Mouse (Mus musculus) midbrain, embryonic 12.5 days (tissue): ENCODE results near the gene Ipmk. TPM values are rescaled to one million over a fixed set of nuclear protein-coding genes. Genes with fewer than 3 reads are reported as not detected.
"Not testable (repeated sequence)": the region's sequence is repeated elsewhere in the genome, so short reads cannot be mapped to it uniquely, and the experiment has no call there.

Experiments
- ATAC-seq: fragments of 200-750 bp; cut with Nextera tagmentation; 2 replicates; pipeline ENCODE4 v1.8.0; 2017; ENCODE audit warnings: low read depth, moderate TSS enrichment, moderate library complexity; ENCODE audit not compliant: low FRiP score
- H3K27ac ChIP-seq: fragments of 300-500 bp; sonication (generic); replicated peaks from 2 replicates; pipeline ENCODE4 v1.5.1; 2016; ENCODE audit warnings: mild to moderate bottlenecking
- H3K27me3 ChIP-seq: fragments of 300-500 bp; sonication (generic); 2 replicates; pipeline ENCODE4 v1.6.1; 2016; ENCODE audit warnings: mild to moderate bottlenecking
- H3K36me3 ChIP-seq: fragments of 300-500 bp; sonication (generic); 2 replicates; pipeline ENCODE4 v1.6.1; 2016
- H3K4me1 ChIP-seq: fragments of 300-500 bp; sonication (generic); 2 replicates; pipeline ENCODE4 v1.6.1; 2016
- H3K4me2 ChIP-seq: fragments of 300-500 bp; sonication (generic); replicated peaks from 2 replicates; pipeline ENCODE4 v1.6.1; 2016; ENCODE audit warnings: mild to moderate bottlenecking, moderate library complexity
- H3K4me3 ChIP-seq: fragments of 300-500 bp; sonication (generic); 2 replicates; pipeline ENCODE4 v1.5.1; 2016; ENCODE audit warnings: mild to moderate bottlenecking
- H3K9ac ChIP-seq: fragments of 300-500 bp; sonication (generic); replicated peaks from 2 replicates; pipeline ENCODE4 v1.6.1; 2016; ENCODE audit warnings: mild to moderate bottlenecking, moderate library complexity
- H3K9me3 ChIP-seq: fragments of 300-500 bp; sonication (generic); 2 replicates; pipeline ENCODE4 v1.6.1; 2016; ENCODE audit warnings: mild to moderate bottlenecking
- whole genome bisulfite sequencing: fragments of 180-500 bp; shearing (Covaris S2); methylation state at CpG from one replicate; pipeline ENCODE4 v1.1.7; 2016; 5-methylcytosine and 5-hydroxymethylcytosine counted together
- polyA plus RNA-seq: library from polyadenylated mRNA; unstranded; fragments of >200 nt; fragmentation: Nextera tagmentation; extraction: Ambion mirVana; gene quantifications from 2 replicates; pipeline ENCODE4 v1.2.1, GENCODE M21; 2016

Ipmk gene
- polyA plus RNA-seq, 1 experiment from 2014 or later, result 24.4 TPM

GRCm38 (mm10) chr10:71455355-71455754 lies 107.8 kb downstream of the Ipmk start:
- Histone ChIP-seq H3K4me1 (no peaks in the 10 kb centered on the region), H3K27ac (no peak overlapping the region), H3K9ac (no peak overlapping the region), H3K27me3 (no peaks in the 10 kb centered on the region), H3K9me3 (no peaks in the 10 kb centered on the region), H3K36me3 (no peaks in the 10 kb centered on the region), H3K4me2 (no peak overlapping the region), H3K4me3 (no peak overlapping the region)
- no peak for ATAC-seq
- 90% methylated on average over 3 of the region's 3 CpGs for WGBS

- H3K36me3 ChIP-seq, H3K4me1 ChIP-seq, H3K4me3 ChIP-seq, H3K9ac ChIP-seq, H3K9me3 ChIP-seq, ATAC-seq, H3K27me3 ChIP-seq, H3K27ac ChIP-seq, H3K4me2 ChIP-seq: not testable (repeated sequence)
- WGBS, result 90% methylated on average over 13 of the region's 13 CpGs
Measured at GRCm38 (mm10) chr10:71462371-71462770, 114.8 kb downstream of the Ipmk start.

- Histone ChIP-seq H3K27me3 (no peaks in the 10 kb centered on the region), H3K9me3 (no peaks in the 10 kb centered on the region), H3K4me1 (no peaks in the 10 kb centered on the region), H3K4me3 (no peak overlapping the region), H3K4me2 (no peak overlapping the region), H3K36me3 (no peaks in the 10 kb centered on the region), H3K27ac (no peak overlapping the region), H3K9ac (no peak overlapping the region)
- WGBS, result 96% methylated on average over 6 of the region's 6 CpGs
- ATAC-seq, result no peak
Measured at GRCm38 (mm10) chr10:71464417-71464816, 116.9 kb downstream of the Ipmk start.

GRCm38 (mm10) chr10:71468315-71468714 lies 120.8 kb downstream of the Ipmk start:
- H3K27me3 ChIP-seq, result no peaks in the 10 kb centered on the region
- H3K9me3 ChIP-seq, result no peaks in the 10 kb centered on the region
- H3K36me3 ChIP-seq, result no peaks in the 10 kb centered on the region

GRCm38 (mm10) chr10:71469751-71470150 lies 122.2 kb downstream of the Ipmk start:
- Histone ChIP-seq H3K9ac (no peak overlapping the region), H3K36me3 (no peaks in the 10 kb centered on the region), H3K4me1 (peaks cover 2% of the 10 kb centered on the region; the same call in 1 of the 2 replicates), H3K9me3 (no peaks in the 10 kb centered on the region), H3K27ac (no peak overlapping the region), H3K4me2 (no peak overlapping the region), H3K4me3 (no peak overlapping the region), H3K27me3 (no peaks in the 10 kb centered on the region)
- no peak for ATAC-seq
- WGBS, result 81% methylated on average over 13 of the region's 13 CpGs

More at GRCm38 (mm10) chr10:71468315-71468714, 120.8 kb downstream of the Ipmk start:
- Histone ChIP-seq H3K4me3 (no peak overlapping the region), H3K27ac (no peak overlapping the region), H3K9ac (no peak overlapping the region), H3K4me2 (no peak overlapping the region), H3K4me1 (no peaks in the 10 kb centered on the region; the same call in 1 of the 2 replicates)
- no peak for ATAC-seq
- WGBS, result 90% methylated on average over 3 of the region's 3 CpGs

DNA sequence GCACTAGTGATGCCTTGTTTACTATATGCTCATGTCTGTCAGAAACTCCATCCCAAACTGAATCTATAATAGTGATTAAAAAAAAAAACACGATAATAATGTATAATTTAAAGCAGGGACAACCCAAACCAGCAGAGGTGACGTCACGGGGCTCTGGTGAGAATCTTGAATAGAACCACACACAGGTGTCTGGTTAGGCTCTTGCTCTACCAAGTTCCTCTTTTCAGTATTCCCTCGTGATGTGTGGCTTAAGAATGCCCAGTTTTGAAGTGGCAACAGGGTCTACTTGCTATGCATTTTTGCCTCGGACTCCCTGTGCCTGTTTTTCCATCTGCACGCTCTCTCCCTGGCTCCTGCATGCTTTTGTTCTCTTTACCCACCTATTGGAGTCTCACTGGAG lies 124.5 kb downstream of the Ipmk start:
- H3K4me2 ChIP-seq, result no peak overlapping the region
- ATAC-seq, result no peak
- H3K9ac ChIP-seq, result no peak overlapping the region
- H3K4me3 ChIP-seq, result no peak overlapping the region
- no peaks in the 10 kb centered on the region for H3K27me3 ChIP-seq
- H3K36me3 ChIP-seq, result no peaks in the 10 kb centered on the region
- WGBS, result 88% methylated on average over 6 of the region's 6 CpGs
- no peaks in the 10 kb centered on the region for H3K9me3 ChIP-seq
- no peak overlapping the region for H3K27ac ChIP-seq
- H3K4me1 ChIP-seq, result peaks cover 2% of the 10 kb centered on the region; the same call in 1 of the 2 replicates

- peaks cover 8% of the 10 kb centered on the region for H3K4me1 ChIP-seq
- H3K4me2 ChIP-seq, result no peak overlapping the region
- H3K27ac ChIP-seq, result no peak overlapping the region
- H3K36me3 ChIP-seq, result no peaks in the 10 kb centered on the region
- H3K4me3 ChIP-seq, result no peak overlapping the region
- WGBS, result 88% methylated on average over 13 of the region's 13 CpGs
- no peak for ATAC-seq
- no peaks in the 10 kb centered on the region for H3K27me3 ChIP-seq
- H3K9me3 ChIP-seq, result no peaks in the 10 kb centered on the region
- H3K9ac ChIP-seq, result no peak overlapping the region
Measured at GRCm38 (mm10) chr10:71473590-71473989, 126.0 kb downstream of the Ipmk start.

DNA sequence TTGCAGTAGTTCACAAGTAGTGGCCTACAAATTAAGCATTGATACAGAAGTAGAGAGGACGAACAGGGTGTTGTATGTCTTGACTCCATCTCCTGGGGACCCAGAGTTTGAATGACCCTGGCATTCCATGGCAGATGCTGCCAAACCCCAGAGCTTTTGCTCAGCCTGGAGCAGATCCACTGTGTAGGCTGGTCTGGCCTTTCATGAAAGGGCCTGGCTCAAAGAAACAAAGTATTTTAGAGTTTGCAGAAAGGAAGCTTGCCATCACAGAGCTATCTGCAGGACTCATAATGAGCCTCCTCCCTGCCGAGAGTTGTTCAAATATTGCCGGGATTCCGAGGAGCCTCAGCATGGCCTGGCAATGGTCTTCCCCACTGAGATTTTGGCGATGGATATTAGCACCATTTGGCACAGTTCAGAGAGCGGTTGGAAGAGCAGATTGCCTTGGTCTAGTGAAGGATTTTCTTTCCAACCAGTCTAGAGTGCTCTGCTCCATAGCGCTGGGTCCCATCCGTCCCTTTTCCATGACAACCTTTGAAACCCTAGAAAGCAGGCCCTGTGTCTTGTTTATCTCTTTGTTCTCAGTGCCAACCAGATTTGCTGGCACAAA lies 129.0 kb downstream of the Ipmk start:
- ATAC-seq, result no peak

GRCm38 (mm10) chr10:71477147-71477546 lies 129.6 kb downstream of the Ipmk start:
- 53% methylated on average over 4 of the region's 4 CpGs for WGBS
- Histone ChIP-seq H3K27ac (no peak overlapping the region), H3K36me3 (no peaks in the 10 kb centered on the region), H3K4me3 (no peak overlapping the region), H3K27me3 (no peaks in the 10 kb centered on the region), H3K9ac (no peak overlapping the region), H3K9me3 (no peaks in the 10 kb centered on the region), H3K4me2 (no peak overlapping the region), H3K4me1 (peaks cover 8% of the 10 kb centered on the region)
- ATAC-seq, result no peak

More for the DNA sequence above, 129.0 kb downstream of the Ipmk start:
- H3K4me1 ChIP-seq, result peaks cover 8% of the 10 kb centered on the region
- no peak overlapping the region for H3K27ac ChIP-seq
- H3K4me2 ChIP-seq, result no peak overlapping the region
- no peak overlapping the region for H3K9ac ChIP-seq
- WGBS, result 70% methylated on average over 8 of the region's 8 CpGs
- no peak overlapping the region for H3K4me3 ChIP-seq
- H3K9me3 ChIP-seq, result no peaks in the 10 kb centered on the region
- H3K27me3 ChIP-seq, result no peaks in the 10 kb centered on the region
- H3K36me3 ChIP-seq, result no peaks in the 10 kb centered on the region

GRCm38 (mm10) chr10:71479700-71480325 lies 132.2 kb downstream of the Ipmk start:
- no peak overlapping the region for H3K9ac ChIP-seq
- H3K9me3 ChIP-seq, result no peaks in the 10 kb centered on the region
- peak; percentile 54 for ATAC-seq
- no peaks in the 10 kb centered on the region for H3K27me3 ChIP-seq
- peaks cover 5% of the 10 kb centered on the region; the same call in 1 of the 2 replicates for H3K4me1 ChIP-seq
- no peaks in the 10 kb centered on the region for H3K36me3 ChIP-seq
- H3K27ac ChIP-seq, result no peak overlapping the region
- 16% methylated on average over 8 of the region's 8 CpGs for WGBS
- no peak overlapping the region for H3K4me3 ChIP-seq
- H3K4me2 ChIP-seq, result no peak overlapping the region
